Mouse (Mus musculus) midbrain, postnatal 0 days (tissue): ENCODE measurements around the gene Xab2. TPM values are rescaled to one million over a fixed set of nuclear protein-coding genes. Genes with fewer than 3 reads are reported as not detected.
A peak's percentile ranks its signal among the peaks of the same experiment; 100 is the strongest.

Source experiments
- ATAC-seq: fragments of 200-750 bp; cut with Nextera tagmentation; 2 replicates; pipeline ENCODE4 v1.8.0; 2017; ENCODE audit warnings: moderate number of reproducible peaks, mild to moderate bottlenecking, moderate TSS enrichment, moderate library complexity; ENCODE audit not compliant: low FRiP score
- DNase-seq: peaks from one replicate; pipeline ENCODE4 v3.0.0-alpha.2; 2015; ENCODE audit warnings: low spot score
- H3K27ac ChIP-seq: fragments of 300-500 bp; sonication (generic); 2 replicates; pipeline ENCODE4 v1.5.1; 2014; ENCODE audit warnings: low read depth, mild to moderate bottlenecking, low read length, mixed read lengths
- H3K27me3 ChIP-seq: fragments of 300-500 bp; sonication (generic); 2 replicates; pipeline ENCODE4 v1.6.1; 2014; ENCODE audit warnings: low read length, control low read depth, mixed read lengths; ENCODE audit not compliant: insufficient read depth
- H3K36me3 ChIP-seq: fragments of 300-500 bp; sonication (generic); 2 replicates; pipeline ENCODE4 v1.6.1; 2014; ENCODE audit warnings: low read length, control low read depth, mixed read lengths; ENCODE audit not compliant: insufficient read depth
- H3K4me1 ChIP-seq: fragments of 300-500 bp; sonication (generic); 2 replicates; pipeline ENCODE4 v1.6.1; 2014; ENCODE audit warnings: mild to moderate bottlenecking, control low read depth, antibody characterized with exemption, low read length, mixed read lengths; ENCODE audit not compliant: insufficient read depth
- H3K4me2 ChIP-seq: fragments of 300-500 bp; sonication (generic); 2 replicates; pipeline ENCODE4 v1.6.1; 2014; ENCODE audit warnings: low read depth, mild to moderate bottlenecking, low read length, mixed read lengths; ENCODE audit not compliant: poor library complexity, severe bottlenecking
- H3K4me3 ChIP-seq: fragments of 300-500 bp; sonication (generic); 2 replicates; pipeline ENCODE4 v1.5.1; 2014; ENCODE audit warnings: low read depth, mild to moderate bottlenecking, low read length, moderate library complexity
- H3K9ac ChIP-seq: fragments of 300-500 bp; sonication (generic); replicated peaks from 2 replicates; pipeline ENCODE4 v1.6.1; 2014; ENCODE audit warnings: mild to moderate bottlenecking, low read length, moderate library complexity, mixed read lengths; ENCODE audit not compliant: poor library complexity, severe bottlenecking
- H3K9me3 ChIP-seq: fragments of 300-500 bp; sonication (generic); 2 replicates; pipeline ENCODE4 v1.6.1; 2016; ENCODE audit warnings: low read length, control low read depth
- CTCF ChIP-seq: IDR thresholded peaks from 2 replicates; pipeline ENCODE4 v1.5.1; 2016; ENCODE audit warnings: antibody characterized with exemption, mild to moderate bottlenecking
- WGBS: fragments of 180-500 bp; shearing (Covaris S2); extraction: QIAGEN DNeasy Blood & Tissue Kit; methylation state at CpG from one replicate; pipeline ENCODE4 v1.1.7; 2014; 5-methylcytosine and 5-hydroxymethylcytosine counted together
- polyA plus RNA-seq: library from polyadenylated mRNA; unstranded; fragments of >200 nt; fragmentation: Nextera tagmentation; extraction: Ambion mirVana; gene quantifications from 2 replicates; pipeline ENCODE4 v1.2.1, GENCODE M21; 2015
- total RNA-seq: library from RNA; depleted of rRNA; stranded (reverse); fragments of >200 nt; gene quantifications from 2 replicates; pipeline ENCODE4 v1.2.3, GENCODE M21; 2014

Gene Xab2
- total and polyA plus RNA-seq, 2 experiments from 2014 or later: 31.7 to 41.9 TPM

- H3K27ac ChIP-seq: no peak overlapping the region
- no peak for TF ChIP-seq CTCF
- no peak overlapping the region for H3K4me3 ChIP-seq
- H3K9me3 ChIP-seq: no peaks in the 10 kb centered on the region
- DNase-seq (no peak), ATAC-seq (no peak)
- H3K9ac ChIP-seq: no peak overlapping the region
- H3K27me3 ChIP-seq: peaks cover 9% of the 10 kb centered on the region; the same call in 1 of the 2 replicates
- H3K36me3 ChIP-seq: no peaks in the 10 kb centered on the region
- no peak overlapping the region for H3K4me2 ChIP-seq
- H3K4me1 ChIP-seq: peaks cover 7% of the 10 kb centered on the region; the same call in 1 of the 2 replicates
- WGBS: 66% methylated on average over 5 of the region's 5 CpGs
These were observed 5.9 kb upstream of the Xab2 start for GRCm38 (mm10) chr8:3626971-3627370.

GRCm38 (mm10) chr8:3625445-3625844 lies 4.3 kb upstream of the Xab2 start, which contains the start of gene Pcp2:
Gene Pcp2 (minus strand): TSS chr8:3625545.
- H3K27me3 ChIP-seq: peaks cover 9% of the 10 kb centered on the region; the same call in 1 of the 2 replicates
- TF ChIP-seq CTCF: no peak
- no peak within 1 kb of the TSS for H3K9ac ChIP-seq
- no peak within 1 kb of the TSS for H3K4me3 ChIP-seq
- H3K4me2 ChIP-seq: no peak within 1 kb of the TSS
- 63% methylated on average over 1 of the region's 1 CpGs for WGBS
- no peaks in the 10 kb centered on the region for H3K36me3 ChIP-seq
- no peaks in the 10 kb centered on the region for H3K9me3 ChIP-seq
- no peak for DNase-seq
- no peak for ATAC-seq
- H3K4me1 ChIP-seq: 0 out of 2 replicates have a peak, but pooled peaks cover 3% of the 10 kb centered on the region
- H3K27ac ChIP-seq: no peak within 1 kb of the TSS

- no peak for TF ChIP-seq CTCF
- Histone ChIP-seq H3K9ac (peak overlapping the region; percentile 51), H3K27me3 (no peaks in the 10 kb centered on the region), H3K27ac (no peak overlapping the region), H3K4me2 (peak overlapping the region; percentile 59), H3K4me3 (peak overlapping the region; percentile 87), H3K36me3 (peaks cover 5% of the 10 kb centered on the region; the same call in 1 of the 2 replicates), H3K9me3 (no peaks in the 10 kb centered on the region), H3K4me1 (peaks cover 6% of the 10 kb centered on the region; the same call in 1 of the 2 replicates)
- ATAC-seq (no peak), DNase-seq (no peak)
- 73% methylated on average over 8 of the region's 8 CpGs for WGBS
These were observed 1.0 kb upstream of the Xab2 start for GRCm38 (mm10) chr8:3622119-3622518.

GRCm38 (mm10) chr8:3609816-3610150 lies 11.3 kb downstream of the Xab2 start:
- no peaks in the 10 kb centered on the region for H3K27me3 ChIP-seq
- H3K9ac ChIP-seq: no peak overlapping the region
- no peak overlapping the region for H3K4me2 ChIP-seq
- H3K4me1 ChIP-seq: no peaks in the 10 kb centered on the region
- ATAC-seq: no peak
- no peak for TF ChIP-seq CTCF
- no peak overlapping the region for H3K27ac ChIP-seq
- WGBS: 82% methylated on average over 6 of the region's 6 CpGs
- no peaks in the 10 kb centered on the region for H3K9me3 ChIP-seq
- H3K36me3 ChIP-seq: peaks cover 89% of the 10 kb centered on the region
- H3K4me3 ChIP-seq: no peak overlapping the region
- DNase-seq: no peak

- WGBS: 88% methylated on average over 12 of the region's 12 CpGs
- Histone ChIP-seq H3K4me2 (no peak overlapping the region), H3K4me1 (no peaks in the 10 kb centered on the region), H3K36me3 (peaks cover 89% of the 10 kb centered on the region), H3K9ac (no peak overlapping the region), H3K27ac (no peak overlapping the region), H3K9me3 (no peaks in the 10 kb centered on the region), H3K27me3 (no peaks in the 10 kb centered on the region), H3K4me3 (no peak overlapping the region)
- ATAC-seq (no peak), DNase-seq (no peak)
- TF ChIP-seq CTCF: no peak
These were observed 11.9 kb downstream of the Xab2 start for GRCm38 (mm10) chr8:3609046-3609815.

- Histone ChIP-seq H3K27ac (no peak overlapping the region), H3K4me2 (no peak overlapping the region), H3K4me1 (no peaks in the 10 kb centered on the region), H3K9ac (no peak overlapping the region), H3K27me3 (no peaks in the 10 kb centered on the region), H3K9me3 (no peaks in the 10 kb centered on the region), H3K36me3 (peaks cover 90% of the 10 kb centered on the region), H3K4me3 (no peak overlapping the region)
- no peak for DNase-seq
- no peak for TF ChIP-seq CTCF
- WGBS: 85% methylated on average over 7 of the region's 7 CpGs
- ATAC-seq: no peak
These were observed 13.3 kb downstream of the Xab2 start for GRCm38 (mm10) chr8:3607822-3608221.
